ENCODE assay signal across 9 mouse cellular contexts in genomic region chr12:54657226-54657625, GRCm38 (mm10). TPM values are rescaled to one million over a fixed set of nuclear protein-coding genes. Genes with fewer than 3 reads are reported as not detected.
DNase-seq lines count a peak whose midpoint lies in the region; ATAC-seq lines count a peak whose summit lies in the region.
"Had no signal": no experiment of that assay in that cellular context is flagged by ENCODE, and none has a peak within 500 bp of the region (broad histone marks: within the 10 kb centered on the region; RNA-seq: fewer than 3 reads in every experiment).

No protein-coding gene starts in this region.

- DNase-seq in heart, postnatal 10 days = no peak
- DNase-seq in MN1 (ENCODE audit: low spot score) = peak; percentile 14
- DNase-seq in hindbrain, embryonic 14.5 days (ENCODE audit: low spot score) = no peak
- DNase-seq in urinary bladder, adult 18-20 months (ENCODE audit: low spot score in 2 of 2) = no peak
- DNase-seq in frontal cortex, postnatal 10 days (ENCODE audit: low spot score in 2 of 2) = no peak
- DNase-seq in spleen, adult 18-20 months = no peak
- DNase-seq: thymus, adult 2 months had no signal

- peaks cover 9 to 26% of the 10 kb centered on the region in 2 experiments for H3K4me1 ChIP-seq in heart, embryonic 14.5 days (ENCODE audit: control insufficient read depth in 2 of 2, insufficient read depth in 2 of 2, low read length in 2 of 2)
- H3K4me1 ChIP-seq in hindbrain, embryonic 14.5 days (replicated peaks; ENCODE audit: control insufficient read depth, insufficient read depth, low read length) = peaks cover 12% of the 10 kb centered on the region; the same call in 1 of the 2 replicates
- H3K4me1 ChIP-seq in midbrain, embryonic 12.5 days = peaks cover 22% of the 10 kb centered on the region

- intact Hi-C loops in heart, postnatal 10 days (cut with DNase I) = no loop called here

- ATAC-seq in heart, embryonic 14.5 days (ENCODE audit: insufficient number of reproducible peaks, insufficient read depth, low FRiP score, low read depth) = no peak
- ATAC-seq in hindbrain, embryonic 14.5 days (ENCODE audit: low FRiP score) = no peak
- ATAC-seq in midbrain, embryonic 12.5 days (ENCODE audit: low FRiP score, low read depth) = no peak

- no peaks in the 10 kb centered on the region for H3K36me3 ChIP-seq in heart, embryonic 14.5 days (ENCODE audit: control insufficient read depth, insufficient read depth, low read length)
- no peaks in the 10 kb centered on the region for H3K36me3 ChIP-seq in hindbrain, embryonic 14.5 days (replicated peaks; ENCODE audit: control insufficient read depth, insufficient read depth)
- no peaks in the 10 kb centered on the region for H3K36me3 ChIP-seq in midbrain, embryonic 12.5 days

- peak overlapping the region; percentile 87 for H3K4me2 ChIP-seq in heart, embryonic 14.5 days (ENCODE audit: low read length)
- H3K4me2 ChIP-seq in hindbrain, embryonic 14.5 days (replicated peaks) = peak overlapping the region; percentile 63
- H3K4me2 ChIP-seq in midbrain, embryonic 12.5 days (replicated peaks) = peak overlapping the region; percentile 76

- no peak overlapping the region for H3K27ac ChIP-seq in heart, embryonic 14.5 days (replicated peaks in 1 of 2; ENCODE audit: control insufficient read depth in 1 of 2, insufficient read depth in 1 of 2, low read depth in 2 of 2, low read length in 2 of 2)
- no peak overlapping the region for H3K27ac ChIP-seq in hindbrain, embryonic 14.5 days
- H3K27ac ChIP-seq in midbrain, embryonic 12.5 days (replicated peaks) = no peak overlapping the region

- H3K27me3 ChIP-seq in heart, embryonic 14.5 days (ENCODE audit: control insufficient read depth, insufficient read depth, low read length) = no peaks in the 10 kb centered on the region
- H3K27me3 ChIP-seq in hindbrain, embryonic 14.5 days (ENCODE audit: control insufficient read depth, insufficient read depth, low read length) = no peaks in the 10 kb centered on the region
- H3K27me3 ChIP-seq in midbrain, embryonic 12.5 days = no peaks in the 10 kb centered on the region

- H3K9me3 ChIP-seq in heart, embryonic 14.5 days (ENCODE audit: control insufficient read depth, low read length) = no peaks in the 10 kb centered on the region
- no peaks in the 10 kb centered on the region for H3K9me3 ChIP-seq in hindbrain, embryonic 14.5 days (ENCODE audit: control insufficient read depth, low read length)
- H3K9me3 ChIP-seq in midbrain, embryonic 12.5 days = no peaks in the 10 kb centered on the region

- H3K9ac ChIP-seq in heart, embryonic 14.5 days (ENCODE audit: low read length) = 0 out of 2 replicates have a peak overlapping the region, but pooled peaks have one; percentile 84
- no peak overlapping the region for H3K9ac ChIP-seq in hindbrain, embryonic 14.5 days
- H3K9ac ChIP-seq in midbrain, embryonic 12.5 days (replicated peaks) = no peak overlapping the region

- peak overlapping the region in 1 of 2 experiments; percentile 70; a peak in 2 of 4 replicates for H3K4me3 ChIP-seq in heart, embryonic 14.5 days (ENCODE audit: control insufficient read depth in 1 of 2, insufficient read depth in 1 of 2, low read depth in 1 of 2, low read length in 2 of 2)
- peak overlapping the region; percentile 66 for H3K4me3 ChIP-seq in hindbrain, embryonic 14.5 days (replicated peaks; ENCODE audit: low read length)
- peak overlapping the region; percentile 73; the same call in 1 of the 2 replicates for H3K4me3 ChIP-seq in midbrain, embryonic 12.5 days

- 50% methylated on average over 2 of the region's 2 CpGs for WGBS in heart, embryonic 14.5 days
- WGBS in hindbrain, embryonic 14.5 days = 65% methylated on average over 2 of the region's 2 CpGs
- 71% methylated on average over 2 of the region's 2 CpGs for WGBS in midbrain, embryonic 12.5 days

RNA-seq across cellular contexts. Expression of gene Sptssa, which starts 0.9 kb away (rescaled TPM):
- 156 and 168 TPM in 2 replicates for polyA plus RNA-seq in heart, embryonic 14.5 days (2014; fragmentation: Nextera tagmentation; extraction: Ambion mirVana)
- total RNA-seq in heart, postnatal 10 days (2021) = 10 to 100 TPM; 45.7 to 49.2 TPM
- polyA plus RNA-seq in hindbrain, embryonic 14.5 days (2014; fragmentation: Nextera tagmentation; extraction: Ambion mirVana) = 206 and 209 TPM in 2 replicates
- 165 and 176 TPM in 2 replicates for polyA plus RNA-seq in midbrain, embryonic 12.5 days (2016; fragmentation: Nextera tagmentation; extraction: Ambion mirVana)

RNA-seq across cellular contexts. Expression of gene Eapp, which starts 38.5 kb away (rescaled TPM):
- 47.5 and 49.2 TPM in 2 replicates for polyA plus RNA-seq in heart, embryonic 14.5 days (2014; fragmentation: Nextera tagmentation; extraction: Ambion mirVana)
- total RNA-seq in heart, postnatal 10 days (2021) = 10 to 100 TPM; 27.5 to 33.6 TPM
- 64.4 and 78.5 TPM in 2 replicates for polyA plus RNA-seq in hindbrain, embryonic 14.5 days (2014; fragmentation: Nextera tagmentation; extraction: Ambion mirVana)
- polyA plus RNA-seq in midbrain, embryonic 12.5 days (2016; fragmentation: Nextera tagmentation; extraction: Ambion mirVana) = 71.5 and 78.5 TPM in 2 replicates
